8 mouse cellular contexts compared by ENCODE assay signal in the genomic region with DNA sequence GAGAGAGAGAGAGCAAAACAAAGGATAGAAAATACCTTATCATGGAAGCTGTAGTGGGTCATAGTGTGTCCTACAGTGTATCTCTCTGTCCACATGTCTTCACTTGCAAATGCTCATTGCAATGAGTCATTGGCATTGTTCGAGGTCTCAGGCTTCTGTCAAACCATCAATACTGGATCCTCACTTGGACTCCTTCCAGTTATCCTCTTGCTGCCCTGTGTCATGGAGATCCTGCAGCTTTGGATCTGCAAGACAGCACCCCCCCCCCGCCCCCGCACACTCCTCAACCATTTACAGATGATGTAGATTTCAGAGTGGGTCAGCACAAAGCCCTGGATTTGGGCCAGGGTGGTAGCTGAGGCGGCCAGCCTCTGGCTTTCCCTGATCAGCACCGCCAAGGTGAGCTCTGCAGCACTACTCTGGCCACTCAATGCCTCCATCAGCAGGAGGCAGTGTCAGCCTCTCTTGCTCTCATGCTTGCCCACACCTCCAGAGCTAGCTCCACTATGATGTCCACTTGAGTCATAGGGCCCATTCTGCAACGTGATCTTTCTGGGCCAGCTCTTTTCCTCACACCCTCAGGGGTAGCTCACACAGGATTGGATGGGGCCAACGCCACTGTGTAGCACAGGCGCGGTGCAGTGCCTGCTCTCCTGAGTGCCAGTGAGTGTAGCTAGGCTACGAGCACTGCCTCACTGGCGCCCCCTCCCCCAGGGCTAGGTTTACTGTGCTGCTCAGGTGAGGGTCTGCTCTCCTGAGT. TPM values are rescaled to one million over a fixed set of nuclear protein-coding genes. Genes with fewer than 3 reads are reported as not detected.
DNase-seq lines count a peak whose midpoint lies in the region; ATAC-seq and TF ChIP-seq lines count a peak whose summit lies in the region.
"Had no signal": no experiment of that assay in that cellular context is flagged by ENCODE, and none has a peak within 500 bp of the region (broad histone marks: within the 10 kb centered on the region; RNA-seq: fewer than 3 reads in every experiment).

No protein-coding gene starts in this region.

- no peak overlapping the region for H3K27ac ChIP-seq in midbrain, embryonic 11.5 days (ENCODE audit: low read depth, low read length)
- no peak overlapping the region; the same call in 1 of the 2 replicates for H3K27ac ChIP-seq in midbrain, embryonic 10.5 days (replicated peaks)
- H3K27ac ChIP-seq in forebrain, embryonic 12.5 days, result no peak overlapping the region
- no peak overlapping the region for H3K27ac ChIP-seq in limb, embryonic 13.5 days
- no peak overlapping the region for H3K27ac ChIP-seq in lung, postnatal 0 days (ENCODE audit: low read length)

- no peak overlapping the region for H3K9ac ChIP-seq in midbrain, embryonic 11.5 days (ENCODE audit: low read length)
- no peak overlapping the region for H3K9ac ChIP-seq in forebrain, embryonic 12.5 days
- no peak overlapping the region for H3K9ac ChIP-seq in limb, embryonic 13.5 days
- H3K9ac ChIP-seq in lung, postnatal 0 days (replicated peaks; ENCODE audit: low read depth), result no peak overlapping the region

- H3K4me3 ChIP-seq in midbrain, embryonic 11.5 days (ENCODE audit: low read depth, low read length), result no peak overlapping the region
- no peak overlapping the region for H3K4me3 ChIP-seq in midbrain, embryonic 10.5 days
- H3K4me3 ChIP-seq in forebrain, embryonic 12.5 days (replicated peaks), result no peak overlapping the region
- no peak overlapping the region for H3K4me3 ChIP-seq in limb, embryonic 13.5 days
- no peak overlapping the region for H3K4me3 ChIP-seq in lung, postnatal 0 days (ENCODE audit: low read depth, low read length)

- peak; percentile 29 for ATAC-seq in midbrain, embryonic 11.5 days (ENCODE audit: low FRiP score)
- ATAC-seq in forebrain, embryonic 12.5 days (ENCODE audit: low FRiP score), result peak; percentile 28; the same call in 1 of the 2 replicates
- ATAC-seq in limb, embryonic 13.5 days (ENCODE audit: low FRiP score, low read depth), result peak; percentile 48; the same call in 1 of the 2 replicates
- no peak for ATAC-seq in lung, postnatal 0 days

- no peak for DNase-seq in midbrain, embryonic 11.5 days (ENCODE audit: low spot score, missing footprints)
- no peak for DNase-seq in midbrain, embryonic 10.5 days (ENCODE audit: low spot score)
- peak; percentile 10 for DNase-seq in thymus, postnatal 14 days
- DNase-seq in adrenal gland, adult 18-20 months (ENCODE audit: low spot score in 2 of 2), result no peak
- no peak for DNase-seq in lung, postnatal 0 days (ENCODE audit: low spot score)
- DNase-seq: lung, adult 18-20 months had no signal

- no peak for TF ChIP-seq EP300 in lung, postnatal 0 days (IDR thresholded peaks at IDR 0.05)

- peaks cover 10% of the 10 kb centered on the region for H3K4me1 ChIP-seq in midbrain, embryonic 11.5 days (ENCODE audit: control insufficient read depth, insufficient read depth, low read length)
- H3K4me1 ChIP-seq in midbrain, embryonic 10.5 days, result peaks cover 27% of the 10 kb centered on the region
- peaks cover 14% of the 10 kb centered on the region for H3K4me1 ChIP-seq in forebrain, embryonic 12.5 days
- H3K4me1 ChIP-seq in limb, embryonic 13.5 days, result peaks cover 5% of the 10 kb centered on the region; the same call in 1 of the 2 replicates
- H3K4me1 ChIP-seq in lung, postnatal 0 days (ENCODE audit: insufficient read depth, low read depth, low read length), result no peaks in the 10 kb centered on the region

- TF ChIP-seq CTCF in lung, postnatal 0 days (IDR thresholded peaks at IDR 0.05), result no peak

- no peak overlapping the region for H3K4me2 ChIP-seq in midbrain, embryonic 11.5 days
- H3K4me2 ChIP-seq in forebrain, embryonic 12.5 days, result no peak overlapping the region
- no peak overlapping the region for H3K4me2 ChIP-seq in limb, embryonic 13.5 days (replicated peaks)
- no peak overlapping the region for H3K4me2 ChIP-seq in lung, postnatal 0 days (replicated peaks; ENCODE audit: low read depth, low read length)

- 22% methylated on average over 11 of the region's 11 CpGs for WGBS in midbrain, embryonic 11.5 days
- WGBS in midbrain, embryonic 10.5 days, result 19% methylated on average over 11 of the region's 11 CpGs
- 23% methylated on average over 11 of the region's 11 CpGs for WGBS in forebrain, embryonic 12.5 days
- 27% methylated on average over 11 of the region's 11 CpGs for WGBS in limb, embryonic 13.5 days
- 20% methylated on average over 11 of the region's 11 CpGs for WGBS in lung, postnatal 0 days

- H3K9me3 ChIP-seq in midbrain, embryonic 11.5 days (ENCODE audit: control insufficient read depth, low read length), result no peaks in the 10 kb centered on the region
- no peaks in the 10 kb centered on the region for H3K9me3 ChIP-seq in midbrain, embryonic 10.5 days (replicated peaks)
- no peaks in the 10 kb centered on the region for H3K9me3 ChIP-seq in forebrain, embryonic 12.5 days
- no peaks in the 10 kb centered on the region for H3K9me3 ChIP-seq in limb, embryonic 13.5 days
- no peaks in the 10 kb centered on the region for H3K9me3 ChIP-seq in lung, postnatal 0 days (ENCODE audit: low read length)

- H3K36me3 ChIP-seq in midbrain, embryonic 11.5 days (ENCODE audit: control insufficient read depth, insufficient read depth, low read length), result no peaks in the 10 kb centered on the region
- H3K36me3 ChIP-seq in midbrain, embryonic 10.5 days, result no peaks in the 10 kb centered on the region
- no peaks in the 10 kb centered on the region for H3K36me3 ChIP-seq in forebrain, embryonic 12.5 days (replicated peaks)
- H3K36me3 ChIP-seq in limb, embryonic 13.5 days, result no peaks in the 10 kb centered on the region
- no peaks in the 10 kb centered on the region for H3K36me3 ChIP-seq in lung, postnatal 0 days (ENCODE audit: insufficient read depth, low read length)

- H3K27me3 ChIP-seq in midbrain, embryonic 11.5 days (ENCODE audit: control insufficient read depth, insufficient read depth, low read length), result no peaks in the 10 kb centered on the region
- H3K27me3 ChIP-seq in midbrain, embryonic 10.5 days (ENCODE audit: low read depth, poor library complexity, severe bottlenecking), result no peaks in the 10 kb centered on the region
- H3K27me3 ChIP-seq in forebrain, embryonic 12.5 days, result peaks cover 4% of the 10 kb centered on the region; the same call in 1 of the 2 replicates
- H3K27me3 ChIP-seq in limb, embryonic 13.5 days, result no peaks in the 10 kb centered on the region
- no peaks in the 10 kb centered on the region for H3K27me3 ChIP-seq in lung, postnatal 0 days (replicated peaks; ENCODE audit: insufficient read depth, low read length)

RNA-seq across cellular contexts. Expression of a gene that starts 2.1 kb away (rescaled TPM):
- 2.0 and 2.5 TPM in 2 replicates for polyA plus RNA-seq in midbrain, embryonic 11.5 days (2014; fragmentation: Nextera tagmentation; extraction: Ambion mirVana)
- 1.2 and 1.9 TPM in 2 replicates for polyA plus RNA-seq in midbrain, embryonic 10.5 days (2016; fragmentation: Nextera tagmentation; extraction: Ambion mirVana)
- 2.6 and 3.1 TPM in 2 replicates for polyA plus RNA-seq in forebrain, embryonic 12.5 days (2016; fragmentation: Nextera tagmentation; extraction: Ambion mirVana)
- 0.08 TPM in 1 of 2 replicates, not detected in the other for polyA plus RNA-seq in limb, embryonic 13.5 days (2015; fragmentation: Nextera tagmentation; extraction: Ambion mirVana)
- total RNA-seq in adrenal gland, adult 18-20 months (2021), result under 1 TPM in 1 of 2 experiments, not detected in 1; 0.10 TPM
- polyA plus RNA-seq in lung, postnatal 0 days (2015; fragmentation: Nextera tagmentation; extraction: Ambion mirVana), result 0.10 and 0.18 TPM in 2 replicates

RNA-seq across cellular contexts. Expression of a gene that starts 43.0 kb away (rescaled TPM):
- 27.7 and 30.4 TPM in 2 replicates for polyA plus RNA-seq in midbrain, embryonic 11.5 days (2014; fragmentation: Nextera tagmentation; extraction: Ambion mirVana)
- 10.6 and 13.6 TPM in 2 replicates for polyA plus RNA-seq in midbrain, embryonic 10.5 days (2016; fragmentation: Nextera tagmentation; extraction: Ambion mirVana)
- 26.2 TPM in 2 replicates for polyA plus RNA-seq in forebrain, embryonic 12.5 days (2016; fragmentation: Nextera tagmentation; extraction: Ambion mirVana)
- polyA plus RNA-seq in limb, embryonic 13.5 days (2015; fragmentation: Nextera tagmentation; extraction: Ambion mirVana), result 9.4 and 10.1 TPM in 2 replicates
- total RNA-seq in adrenal gland, adult 18-20 months (2021), result 10 to 100 TPM; 31.9 to 43.4 TPM
- 3.0 and 4.3 TPM in 2 replicates for polyA plus RNA-seq in lung, postnatal 0 days (2015; fragmentation: Nextera tagmentation; extraction: Ambion mirVana)
